10 mouse cellular contexts compared by ENCODE assay signal in the genomic region with DNA sequence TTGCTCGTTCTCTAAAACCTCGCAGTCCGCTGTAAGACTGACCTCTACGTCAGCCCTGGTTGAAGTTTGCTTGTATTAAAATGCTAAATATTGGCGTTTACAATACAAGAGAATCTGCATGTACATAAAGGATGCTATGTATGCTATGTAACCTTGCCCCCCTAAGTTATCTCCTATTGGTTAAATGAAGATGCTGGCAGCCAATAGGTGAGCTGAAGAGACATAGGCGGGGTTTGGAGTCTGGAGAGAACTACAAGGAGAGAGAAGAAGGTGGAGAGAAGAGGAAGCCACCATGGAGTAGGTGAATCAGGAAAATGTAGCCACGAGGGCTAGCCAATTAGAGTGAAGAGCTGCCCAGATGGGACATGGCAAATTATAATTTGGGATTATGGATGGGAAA.
"Had no signal": no experiment of that assay in that cellular context is flagged by ENCODE, and none has a peak within 500 bp of the region (broad histone marks: within the 10 kb centered on the region; RNA-seq: fewer than 3 reads in every experiment).

No protein-coding gene starts in this region.

- DNase-seq: kidney, adult 2 months; layer of hippocampus, adult 9-11 months; layer of hippocampus, postnatal 36 days; liver; lung, adult 2 months; lung, postnatal 14 days; right cerebral cortex, adult 18-20 months; right cerebral cortex, postnatal 14 days; thymus, adult 2 months; thymus, postnatal 36 days had no signal
